Comparison of ENCODE assay signal across 8 mouse cellular contexts in genomic region chr14:40894576-40895247, GRCm38 (mm10). TPM values are rescaled to one million over a fixed set of nuclear protein-coding genes. Genes with fewer than 3 reads are reported as not detected.
DNase-seq lines count a peak whose midpoint lies in the region; ATAC-seq and TF ChIP-seq lines count a peak whose summit lies in the region.

No protein-coding gene starts in this region.

- DNase-seq in 416B (ENCODE audit: low read depth): peak; percentile 43
- DNase-seq in adrenal gland, postnatal 36 days: peak; percentile 82 to 84
- DNase-seq in heart, adult 2 months: peak; percentile 76 to 83
- peak; percentile 85 for DNase-seq in kidney, adult 2 months
- peak; percentile 26 to 71 for DNase-seq in spleen, adult 18-20 months

- intact Hi-C loops in heart, adult 2 months (cut with DNase I): loop anchor here (10.0 kb wide), 1 partner anchor 1360 kb away; no protein-coding TSS in a partner anchor

- H3K79me2 ChIP-seq in heart, adult 2 months (replicated peaks; ENCODE audit: control insufficient read depth, insufficient read depth, low read length): no peaks in the 10 kb centered on the region

- H3K4me2 ChIP-seq in embryonic facial prominence, embryonic 12.5 days (replicated peaks): peak overlapping the region; percentile 54
- H3K4me2 ChIP-seq in limb, embryonic 12.5 days: peak overlapping the region; percentile 54
- H3K4me2 ChIP-seq in midbrain, embryonic 15.5 days: peak overlapping the region; percentile 53

- peak; percentile 95 for TF ChIP-seq CTCF in heart, adult 2 months (IDR thresholded peaks at IDR 0.05)
- peak; percentile 90 for TF ChIP-seq CTCF in kidney, adult 2 months (conservative IDR thresholded peaks at IDR 0.05; ENCODE audit: insufficient read depth, insufficient read length, low read depth, low read length)

- no peaks in the 10 kb centered on the region for H3K27me3 ChIP-seq in embryonic facial prominence, embryonic 12.5 days
- H3K27me3 ChIP-seq in heart, adult 2 months (ENCODE audit: control insufficient read depth, insufficient read depth, low read length): peaks cover 2% of the 10 kb centered on the region; the same call in 1 of the 2 replicates
- H3K27me3 ChIP-seq in kidney, adult 2 months (replicated peaks; ENCODE audit: control insufficient read depth, insufficient read depth, low read length): no peaks in the 10 kb centered on the region
- no peaks in the 10 kb centered on the region for H3K27me3 ChIP-seq in limb, embryonic 12.5 days
- no peaks in the 10 kb centered on the region for H3K27me3 ChIP-seq in midbrain, embryonic 15.5 days (replicated peaks)

- peak; percentile 72 for ATAC-seq in embryonic facial prominence, embryonic 12.5 days (ENCODE audit: insufficient number of reproducible peaks, insufficient read depth, low FRiP score, low TSS enrichment)
- ATAC-seq in limb, embryonic 12.5 days (ENCODE audit: insufficient number of reproducible peaks, insufficient read depth, low FRiP score, low TSS enrichment, low read depth): peak; percentile 81
- peak; percentile 92 for ATAC-seq in midbrain, embryonic 15.5 days (replicated peaks)

- H3K36me3 ChIP-seq in embryonic facial prominence, embryonic 12.5 days: no peaks in the 10 kb centered on the region
- no peaks in the 10 kb centered on the region for H3K36me3 ChIP-seq in heart, adult 2 months (ENCODE audit: control insufficient read depth, insufficient read depth, low read length)
- H3K36me3 ChIP-seq in kidney, adult 2 months (ENCODE audit: control insufficient read depth, insufficient read depth, low read length): no peaks in the 10 kb centered on the region
- no peaks in the 10 kb centered on the region for H3K36me3 ChIP-seq in limb, embryonic 12.5 days
- no peaks in the 10 kb centered on the region for H3K36me3 ChIP-seq in midbrain, embryonic 15.5 days (replicated peaks)

- 0 out of 2 replicates have a peak overlapping the region, but pooled peaks have one; percentile 50 for H3K27ac ChIP-seq in embryonic facial prominence, embryonic 12.5 days
- no peak overlapping the region for H3K27ac ChIP-seq in heart, adult 2 months
- no peak overlapping the region for H3K27ac ChIP-seq in kidney, adult 2 months (ENCODE audit: insufficient read depth, low read depth, low read length)
- no peak overlapping the region for H3K27ac ChIP-seq in limb, embryonic 12.5 days
- no peak overlapping the region for H3K27ac ChIP-seq in midbrain, embryonic 15.5 days

- H3K9ac ChIP-seq in embryonic facial prominence, embryonic 12.5 days: no peak overlapping the region
- no peak overlapping the region for H3K9ac ChIP-seq in heart, adult 2 months (ENCODE audit: low read depth, low read length)
- H3K9ac ChIP-seq in limb, embryonic 12.5 days (replicated peaks): no peak overlapping the region
- peak overlapping the region; percentile 15; the same call in 1 of the 2 replicates for H3K9ac ChIP-seq in midbrain, embryonic 15.5 days

- 0 out of 2 replicates have a peak, but pooled peaks have one; percentile 47 for TF ChIP-seq EP300 in heart, adult 2 months (IDR thresholded peaks at IDR 0.05; ENCODE audit: insufficient read depth, low read depth, low read length)

- no peak for TF ChIP-seq POLR2A in heart, adult 2 months (IDR thresholded peaks at IDR 0.05; ENCODE audit: insufficient read depth, low read depth, low read length)
- no peak for TF ChIP-seq POLR2A in kidney, adult 2 months (IDR thresholded peaks at IDR 0.05; ENCODE audit: low read depth, low read length)

- peak overlapping the region; percentile 19; the same call in 1 of the 2 replicates for H3K4me3 ChIP-seq in embryonic facial prominence, embryonic 12.5 days
- H3K4me3 ChIP-seq in heart, adult 2 months: no peak overlapping the region
- no peak overlapping the region for H3K4me3 ChIP-seq in kidney, adult 2 months (ENCODE audit: insufficient read depth, low read depth, low read length)
- H3K4me3 ChIP-seq in limb, embryonic 12.5 days (replicated peaks): peak overlapping the region; percentile 15; the same call in 1 of the 2 replicates
- H3K4me3 ChIP-seq in midbrain, embryonic 15.5 days: peak overlapping the region; percentile 24

- 9% methylated on average over 23 of the region's 23 CpGs for WGBS in embryonic facial prominence, embryonic 12.5 days
- 12% methylated on average over 23 of the region's 23 CpGs for WGBS in heart, adult 2 months
- WGBS in kidney, adult 2 months: 6% methylated on average over 23 of the region's 23 CpGs
- WGBS in limb, embryonic 12.5 days: 14% methylated on average over 23 of the region's 23 CpGs
- 14% methylated on average over 23 of the region's 23 CpGs for WGBS in midbrain, embryonic 15.5 days

- no peaks in the 10 kb centered on the region for H3K9me3 ChIP-seq in embryonic facial prominence, embryonic 12.5 days
- no peaks in the 10 kb centered on the region for H3K9me3 ChIP-seq in limb, embryonic 12.5 days
- no peaks in the 10 kb centered on the region for H3K9me3 ChIP-seq in midbrain, embryonic 15.5 days

- H3K4me1 ChIP-seq in embryonic facial prominence, embryonic 12.5 days: peaks cover 13% of the 10 kb centered on the region
- no peaks in the 10 kb centered on the region for H3K4me1 ChIP-seq in heart, adult 2 months (ENCODE audit: control insufficient read depth, insufficient read depth, low read length)
- H3K4me1 ChIP-seq in kidney, adult 2 months (ENCODE audit: control insufficient read depth, insufficient read depth, low read length): peaks cover 4% of the 10 kb centered on the region; the same call in 1 of the 2 replicates
- peaks cover 15% of the 10 kb centered on the region for H3K4me1 ChIP-seq in limb, embryonic 12.5 days (replicated peaks)
- peaks cover 6% of the 10 kb centered on the region for H3K4me1 ChIP-seq in midbrain, embryonic 15.5 days

RNA-seq across cellular contexts. Expression of gene Sh2d4b, which starts 1.6 kb away (rescaled TPM):
- total RNA-seq in adrenal gland, postnatal 36 days (2021): 1 to 10 TPM; 1.2 to 2.6 TPM
- 0.47 and 0.62 TPM in 2 replicates for polyA plus RNA-seq in embryonic facial prominence, embryonic 12.5 days (2016; fragmentation: Nextera tagmentation; extraction: Ambion mirVana)
- total RNA-seq in heart, adult 2 months (2021): 1 to 10 TPM in 1 of 2 experiments, under 1 TPM in 1; 0.84 to 1.1 TPM
- polyA plus RNA-seq in heart, adult 2 months (2012; rRNA removed): 0.14 and 0.18 TPM in 2 replicates
- polyA plus RNA-seq in kidney, adult 2 months (2012; rRNA removed): 0.83 and 0.94 TPM in 2 replicates
- 0.21 and 0.33 TPM in 2 replicates for polyA plus RNA-seq in limb, embryonic 12.5 days (2016; fragmentation: Nextera tagmentation; extraction: Ambion mirVana)
- 1.1 and 1.7 TPM in 2 replicates for polyA plus RNA-seq in midbrain, embryonic 15.5 days (2015; fragmentation: Nextera tagmentation; extraction: Ambion mirVana)

Comparison
In these comparisons a context has a peak if more than half of its experiments do, and no peak if none do; other contexts are left out.
1. H3K4me3 ChIP-seq: peak in embryonic facial prominence, embryonic 12.5 days (single experiment), limb, embryonic 12.5 days (single experiment) and midbrain, embryonic 15.5 days (single experiment); none in heart, adult 2 months (single experiment) and kidney, adult 2 months (single experiment).
2. Peak in every context shown above with its lines, with median percentiles within 50 percentile points of each other: DNase-seq, ATAC-seq and H3K4me2 ChIP-seq.